Mouse (Mus musculus): ENCODE measurements around the gene Sirt7. TPM values are rescaled to one million over a fixed set of nuclear protein-coding genes. Genes with fewer than 3 reads are reported as not detected.

Sirt7 gene
- total and polyA plus RNA-seq, 3 experiments: 74.4 to 91.3 (median 75.2) TPM

GRCm38 (mm10) chr11:120610477-120611046 lies 14.5 kb downstream of the Sirt7 start:
- H3K79me2 ChIP-seq (replicated peaks; ENCODE audit: control insufficient read depth, extremely low read depth, insufficient read depth, poor library complexity, severe bottlenecking): peaks cover 4% of the 10 kb centered on the region
- in situ Hi-C loops (cut with MboI; ENCODE audit: low pct_ligation_motif_present, low pct_unique_long_range_greater_than_20kb, low sequenced_read_pairs): no loop called here
- peaks cover 0 to 20% of the 10 kb centered on the region in 2 experiments; a peak in 3 of 4 replicates for H3K4me1 ChIP-seq (ENCODE audit: control insufficient read depth in 1 of 2, insufficient read depth in 2 of 2)
- DNase-seq (ENCODE audit: extremely low read depth): no peak
- H3K36me3 ChIP-seq (replicated peaks in 1 of 2; ENCODE audit: control insufficient read depth in 1 of 2, insufficient read depth in 1 of 2, low read length in 1 of 2): peaks cover 74 to 96% of the 10 kb centered on the region in 2 experiments
- no peaks in the 10 kb centered on the region for H3K9me3 ChIP-seq (replicated peaks; ENCODE audit: low read length)
- H3K4me3 ChIP-seq (replicated peaks in 1 of 3; ENCODE audit: low read depth in 2 of 3, low read length in 2 of 3, poor library complexity in 1 of 3): no peak overlapping the region
- no peaks in the 10 kb centered on the region for H3K27me3 ChIP-seq (replicated peaks)
- dilution Hi-C loops (cut with MboI; ENCODE audit: extremely low pct_ligation_motif_present, extremely low pct_unique_long_range_greater_than_20kb, low sequenced_read_pairs): no loop called here
- TF ChIP-seq MAZ (IDR thresholded peaks at IDR 0.05; ENCODE audit: low read depth, low read length): no peak
- TF ChIP-seq CHD1 (IDR thresholded peaks at IDR 0.05; ENCODE audit: low read depth, low read length): no peak
- no peak for TF ChIP-seq JUN (IDR thresholded peaks at IDR 0.05; ENCODE audit: insufficient read depth, low read depth, low read length)
- no peak for TF ChIP-seq SMC3 (IDR thresholded peaks at IDR 0.05; ENCODE audit: low read depth, low read length)
- no peak for TF ChIP-seq EP300 (IDR thresholded peaks at IDR 0.05; ENCODE audit: low read length)
- H3K4me2 ChIP-seq (ENCODE audit: insufficient read depth, low read depth, poor library complexity, severe bottlenecking): no peak overlapping the region
- no peak overlapping the region for H3K27ac ChIP-seq (ENCODE audit: insufficient read depth, low read depth)
- no peak overlapping the region for H3K9ac ChIP-seq (ENCODE audit: insufficient read depth, low read depth)

DNA sequence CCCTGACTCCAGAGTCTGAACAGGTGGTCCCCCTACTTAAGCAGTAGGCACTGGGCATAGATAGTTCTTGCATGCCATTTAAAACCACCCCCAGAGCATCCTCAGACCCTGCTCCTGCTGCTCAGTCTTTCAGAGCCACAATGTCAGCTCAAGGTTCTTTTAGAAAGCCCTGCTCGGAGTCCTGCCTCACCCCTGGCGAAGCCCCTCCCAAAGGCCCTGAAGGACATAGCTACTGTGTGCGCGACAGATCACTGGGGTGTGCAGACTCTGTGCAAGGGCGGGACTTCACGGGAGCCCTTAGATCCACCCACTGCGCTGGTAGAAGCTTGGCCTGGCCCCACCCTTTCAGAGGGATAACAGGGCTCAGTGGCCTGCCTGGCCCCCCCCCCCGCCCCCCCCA lies 15.8 kb downstream of the Sirt7 start:
- no peaks in the 10 kb centered on the region for H3K79me2 ChIP-seq (replicated peaks; ENCODE audit: control insufficient read depth, extremely low read depth, insufficient read depth, poor library complexity, severe bottlenecking)
- no peak overlapping the region for H3K9ac ChIP-seq (ENCODE audit: insufficient read depth, low read depth)
- no peaks in the 10 kb centered on the region for H3K9me3 ChIP-seq (replicated peaks; ENCODE audit: low read length)
- dilution Hi-C loops (cut with MboI; ENCODE audit: extremely low pct_ligation_motif_present, extremely low pct_unique_long_range_greater_than_20kb, low sequenced_read_pairs): no loop called here
- peaks cover 0 to 10% of the 10 kb centered on the region in 2 experiments; a peak in 2 of 4 replicates for H3K4me1 ChIP-seq (ENCODE audit: control insufficient read depth in 1 of 2, insufficient read depth in 2 of 2)
- no peak overlapping the region for H3K27ac ChIP-seq (ENCODE audit: insufficient read depth, low read depth)
- in situ Hi-C loops (cut with MboI; ENCODE audit: low pct_ligation_motif_present, low pct_unique_long_range_greater_than_20kb, low sequenced_read_pairs): no loop called here
- H3K4me3 ChIP-seq (replicated peaks in 1 of 3; ENCODE audit: low read depth in 2 of 3, low read length in 2 of 3, poor library complexity in 1 of 3): no peak overlapping the region
- TF ChIP-seq POLR2AphosphoS2 (IDR thresholded peaks at IDR 0.05; ENCODE audit: low read depth, low read length): 0 out of 2 replicates have a peak, but pooled peaks have one; percentile 14
- TF ChIP-seq GABPA (IDR thresholded peaks at IDR 0.05; ENCODE audit: insufficient replicate concordance, low read depth, low read length): no peak
- no peak for DNase-seq (ENCODE audit: extremely low read depth)
- no peaks in the 10 kb centered on the region for H3K27me3 ChIP-seq (replicated peaks)
- H3K36me3 ChIP-seq (replicated peaks in 1 of 2; ENCODE audit: control insufficient read depth in 1 of 2, insufficient read depth in 1 of 2, low read length in 1 of 2): peaks cover 81 to 99% of the 10 kb centered on the region in 2 experiments
- no peak overlapping the region for H3K4me2 ChIP-seq (ENCODE audit: insufficient read depth, low read depth, poor library complexity, severe bottlenecking)

DNA sequence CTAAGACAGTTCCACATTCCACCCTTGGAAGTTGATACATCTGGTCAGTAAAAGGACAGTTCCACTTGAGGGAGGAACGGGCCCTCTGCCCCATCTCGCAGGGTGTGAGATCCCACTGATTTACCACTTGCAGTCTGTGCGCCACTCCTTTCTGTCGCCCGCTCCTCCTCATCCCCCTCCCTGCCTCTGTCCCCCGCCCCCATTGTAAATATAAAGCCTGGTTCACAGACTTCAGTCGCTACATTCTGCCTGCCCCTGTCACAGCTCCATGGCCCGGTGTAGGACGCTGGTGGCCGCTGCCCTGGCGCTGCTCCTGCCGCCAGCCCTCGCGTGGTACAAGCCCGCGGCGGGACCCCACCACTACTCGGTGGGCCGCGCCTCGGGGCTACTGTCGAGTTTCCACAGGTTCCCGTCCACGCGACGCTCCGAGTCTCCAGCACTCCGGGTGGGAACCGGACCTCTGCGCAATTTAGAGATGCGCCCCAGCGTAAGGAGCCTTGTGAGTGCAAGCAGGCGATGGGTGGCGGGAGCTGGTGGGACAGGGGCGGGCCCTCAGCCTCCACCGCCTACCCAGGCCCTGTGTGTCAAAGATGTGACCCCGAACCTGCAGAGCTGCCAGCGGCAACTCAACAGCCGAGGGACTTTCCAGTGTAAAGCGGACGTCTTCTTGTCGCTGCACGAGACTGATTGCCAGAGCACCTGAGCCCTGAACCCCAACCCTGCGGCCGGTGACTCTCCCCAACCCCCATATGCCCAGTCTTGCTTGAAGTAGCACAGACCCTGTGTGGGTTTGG lies 16.6 kb downstream of the Sirt7 start, which contains the start of gene Npb:
Gene Npb (plus strand): TSS at position 237 of the 794 bp plus-strand sequence.
- no peak for DNase-seq (ENCODE audit: extremely low read depth)
- dilution Hi-C loops (cut with MboI; ENCODE audit: extremely low pct_ligation_motif_present, extremely low pct_unique_long_range_greater_than_20kb, low sequenced_read_pairs): no loop called here
- H3K27me3 ChIP-seq (replicated peaks): no peaks in the 10 kb centered on the region
- no peak for TF ChIP-seq JUN (IDR thresholded peaks at IDR 0.05; ENCODE audit: insufficient read depth, low read depth, low read length)
- 0 out of 2 replicates have a peak, but pooled peaks have one; percentile 63 for TF ChIP-seq POLR2AphosphoS2 (IDR thresholded peaks at IDR 0.05; ENCODE audit: low read depth, low read length)
- H3K36me3 ChIP-seq (replicated peaks in 1 of 2; ENCODE audit: control insufficient read depth in 1 of 2, insufficient read depth in 1 of 2, low read length in 1 of 2): peaks cover 74 to 99% of the 10 kb centered on the region in 2 experiments
- H3K27ac ChIP-seq (ENCODE audit: insufficient read depth, low read depth): no peak within 1 kb of the TSS
- no peak within 1 kb of the TSS for H3K4me2 ChIP-seq (ENCODE audit: insufficient read depth, low read depth, poor library complexity, severe bottlenecking)
- in situ Hi-C loops (cut with MboI; ENCODE audit: low pct_ligation_motif_present, low pct_unique_long_range_greater_than_20kb, low sequenced_read_pairs): no loop called here
- no peaks in the 10 kb centered on the region for H3K9me3 ChIP-seq (replicated peaks; ENCODE audit: low read length)
- H3K79me2 ChIP-seq (replicated peaks; ENCODE audit: control insufficient read depth, extremely low read depth, insufficient read depth, poor library complexity, severe bottlenecking): no peaks in the 10 kb centered on the region
- H3K9ac ChIP-seq (ENCODE audit: insufficient read depth, low read depth): no peak within 1 kb of the TSS
- no peak within 1 kb of the TSS for H3K4me3 ChIP-seq (replicated peaks in 1 of 3; ENCODE audit: low read depth in 2 of 3, low read length in 2 of 3, poor library complexity in 1 of 3)
- peaks cover 0 to 6% of the 10 kb centered on the region in 2 experiments; a peak in 2 of 4 replicates for H3K4me1 ChIP-seq (ENCODE audit: control insufficient read depth in 1 of 2, insufficient read depth in 2 of 2)

All from CH12.LX (cell line).